26 mouse cellular contexts compared by ENCODE assay signal in the genomic region with DNA sequence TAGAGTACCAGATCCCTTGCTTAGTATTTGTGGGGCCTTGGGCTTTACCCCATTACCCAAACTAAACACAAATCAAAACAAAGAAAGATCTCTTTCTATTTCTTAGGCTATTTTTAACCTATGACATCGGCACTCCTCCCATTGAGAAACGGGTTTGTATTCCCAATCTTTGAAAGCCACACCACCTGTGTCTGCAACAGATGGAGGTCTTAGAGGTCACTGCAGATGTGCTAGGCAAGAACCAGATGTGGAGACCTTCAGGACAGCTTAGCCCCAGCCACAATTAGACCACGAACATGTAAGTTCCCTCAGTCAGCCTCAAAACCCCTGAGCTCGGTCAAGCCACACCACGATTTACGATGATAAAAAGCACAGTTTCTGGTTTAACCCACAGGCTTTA. TPM values are rescaled to one million over a fixed set of nuclear protein-coding genes. Genes with fewer than 3 reads are reported as not detected.
DNase-seq lines count a peak whose midpoint lies in the region; ATAC-seq and TF ChIP-seq lines count a peak whose summit lies in the region.
"Had no signal": no experiment of that assay in that cellular context is flagged by ENCODE, and none has a peak within 500 bp of the region (broad histone marks: within the 10 kb centered on the region; RNA-seq: fewer than 3 reads in every experiment).

No protein-coding gene starts in this region.

- DNase-seq in gastrocnemius, adult 2 months: no peak
- DNase-seq in gastrocnemius, postnatal 25 days: no peak
- DNase-seq in heart, adult 8-10 months (ENCODE audit: low spot score): no peak
- DNase-seq in thymus, adult 2 months: no peak
- DNase-seq in thymus, postnatal 25 days: no peak
- no peak for DNase-seq in adrenal gland, adult 18-20 months (ENCODE audit: low spot score in 2 of 2)
- DNase-seq: adrenal gland, adult 2 months; adrenal gland, postnatal 36 days; cerebellum, adult 18-20 months; cerebellum, postnatal 10 days; gastrocnemius, postnatal 10 days; kidney, adult 9 months; kidney, postnatal 10 days; layer of hippocampus, postnatal 36 days; liver, embryonic 13.5 days; lung, adult 18-20 months; lung, postnatal 4 days had no signal

- intact Hi-C loops in gastrocnemius, adult 2 months (cut with DNase I): no loop called here

- H3K9ac ChIP-seq in heart, embryonic 13.5 days: no peak overlapping the region
- H3K9ac ChIP-seq: hindbrain, embryonic 13.5 days; limb, embryonic 15.5 days; liver, embryonic 13.5 days; midbrain, embryonic 13.5 days had no signal

- H3K4me2 ChIP-seq in heart, embryonic 13.5 days: no peak overlapping the region
- H3K4me2 ChIP-seq: hindbrain, embryonic 13.5 days; limb, embryonic 15.5 days; liver, embryonic 13.5 days; midbrain, embryonic 13.5 days had no signal

- ATAC-seq in heart, embryonic 13.5 days (ENCODE audit: extremely low read depth, insufficient number of reproducible peaks, low FRiP score, low TSS enrichment): no peak
- ATAC-seq: forebrain, embryonic 16.5 days; intestine, embryonic 16.5 days; lung, postnatal 0 days; midbrain, embryonic 13.5 days had no signal

- no peaks in the 10 kb centered on the region for H3K9me3 ChIP-seq in heart, embryonic 13.5 days
- H3K9me3 ChIP-seq: hindbrain, embryonic 13.5 days; limb, embryonic 10.5 days; limb, embryonic 15.5 days; liver, embryonic 13.5 days; midbrain, embryonic 13.5 days had no signal

- 68% methylated on average over 6 of the region's 6 CpGs for WGBS in heart, embryonic 13.5 days
- 13% methylated on average over 6 of the region's 6 CpGs for WGBS in thymus, adult 2 months

- H3K27me3 ChIP-seq in heart, embryonic 13.5 days (replicated peaks): no peaks in the 10 kb centered on the region
- no peaks in the 10 kb centered on the region; the same call in 1 of the 2 replicates for H3K27me3 ChIP-seq in thymus, adult 2 months (ENCODE audit: control insufficient read depth, insufficient read depth, low read length)
- H3K27me3 ChIP-seq: hindbrain, embryonic 13.5 days; limb, embryonic 15.5 days; liver, embryonic 13.5 days; midbrain, embryonic 13.5 days had no signal

- TF ChIP-seq POLR2A in thymus, adult 2 months (IDR thresholded peaks at IDR 0.05; ENCODE audit: control insufficient read depth, extremely low read depth, insufficient read depth, low read length, poor library complexity): no peak

- peak overlapping the region; percentile 89 for H3K27ac ChIP-seq in gastrocnemius, adult 2 months
- H3K27ac ChIP-seq in heart, embryonic 13.5 days (replicated peaks): peak overlapping the region; percentile 84
- 0 out of 2 replicates have a peak overlapping the region, but pooled peaks have one; percentile 6 for H3K27ac ChIP-seq in thymus, adult 2 months (ENCODE audit: control insufficient read depth, insufficient read depth, low read length)
- H3K27ac ChIP-seq: hindbrain, embryonic 13.5 days; limb, embryonic 10.5 days; limb, embryonic 15.5 days; liver, embryonic 13.5 days; midbrain, embryonic 13.5 days had no signal

- no peak for TF ChIP-seq CTCF in gastrocnemius, adult 2 months (IDR thresholded peaks at IDR 0.05)
- no peak for TF ChIP-seq CTCF in thymus, adult 2 months (IDR thresholded peaks at IDR 0.05; ENCODE audit: borderline replicate concordance, control insufficient read depth, extremely low read depth, insufficient read depth, low read length, poor library complexity)

- peaks cover 54% of the 10 kb centered on the region for H3K4me1 ChIP-seq in heart, embryonic 13.5 days
- peaks cover 17% of the 10 kb centered on the region for H3K4me1 ChIP-seq in thymus, adult 2 months (replicated peaks; ENCODE audit: control insufficient read depth, insufficient read depth, low read length)
- H3K4me1 ChIP-seq: limb, embryonic 15.5 days; liver, embryonic 13.5 days had no signal

- H3K36me3 ChIP-seq in heart, embryonic 13.5 days: peaks cover 12% of the 10 kb centered on the region
- H3K36me3 ChIP-seq in thymus, adult 2 months (ENCODE audit: control insufficient read depth, insufficient read depth, low read length): peaks cover 6% of the 10 kb centered on the region

- H3K4me3 ChIP-seq in gastrocnemius, adult 2 months: no peak overlapping the region
- H3K4me3 ChIP-seq in heart, embryonic 13.5 days: no peak overlapping the region
- no peak overlapping the region for H3K4me3 ChIP-seq in thymus, adult 2 months (ENCODE audit: control insufficient read depth, insufficient read depth, low read length)
- H3K4me3 ChIP-seq: erythroblast, embryonic 14.5 days; hindbrain, embryonic 13.5 days; limb, embryonic 10.5 days; limb, embryonic 15.5 days; liver, embryonic 13.5 days; midbrain, embryonic 13.5 days had no signal

RNA-seq across cellular contexts. Expression of gene Kif1b, which starts 15.2 kb away (rescaled TPM):
- total RNA-seq in gastrocnemius, adult 2 months (2021): 100 to 1,000 TPM; 256 to 358 TPM
- total RNA-seq in gastrocnemius, postnatal 25 days (2021): 100 to 1,000 TPM; 304 to 308 TPM
- 37.8 and 39.9 TPM in 2 replicates for polyA plus RNA-seq in heart, embryonic 13.5 days (2015; fragmentation: Nextera tagmentation; extraction: Ambion mirVana)
- total RNA-seq in heart, adult 8-10 months (2022): 100 to 1,000 TPM; 159 to 211 (median 191) TPM
- polyA plus RNA-seq in thymus, adult 2 months (2012; rRNA removed): 21.5 and 23.9 TPM in 2 replicates
- 100 to 1,000 TPM; 108 to 138 TPM for total RNA-seq in adrenal gland, adult 18-20 months (2021)
- polyA plus RNA-seq: erythroblast, embryonic 14.5 days had no signal

Comparison
In these comparisons a context has a peak if more than half of its experiments do, and no peak if none do; other contexts are left out.
1. H3K27ac ChIP-seq: peak in every context shown above with its lines; median percentile 89 in gastrocnemius, adult 2 months; 84 in heart, embryonic 13.5 days; 6 in thymus, adult 2 months.